ENCODE assay signal across 17 mouse cellular contexts in genomic region chr5:120983029-120983428, GRCm38 (mm10). TPM values are rescaled to one million over a fixed set of nuclear protein-coding genes. Genes with fewer than 3 reads are reported as not detected.
A peak's percentile ranks its signal among the peaks of the same experiment; 100 is the strongest.
DNase-seq lines count a peak whose midpoint lies in the region; ATAC-seq and TF ChIP-seq lines count a peak whose summit lies in the region.
"Had no signal": no experiment of that assay in that cellular context is flagged by ENCODE, and none has a peak within 500 bp of the region (broad histone marks: within the 10 kb centered on the region; RNA-seq: fewer than 3 reads in every experiment).

No protein-coding gene starts in this region.

- no peak overlapping the region for H3K27ac ChIP-seq in intestine, postnatal 0 days (ENCODE audit: low read depth, low read length)
- H3K27ac ChIP-seq in intestine, embryonic 16.5 days (ENCODE audit: low read length): no peak overlapping the region
- H3K27ac ChIP-seq in forebrain, embryonic 10.5 days: no peak overlapping the region
- H3K27ac ChIP-seq: embryonic facial prominence, embryonic 13.5 days; limb, embryonic 15.5 days; stomach, embryonic 15.5 days had no signal

- no peaks in the 10 kb centered on the region for H3K27me3 ChIP-seq in intestine, postnatal 0 days (replicated peaks; ENCODE audit: control insufficient read depth, insufficient read depth, low read length)
- no peaks in the 10 kb centered on the region for H3K27me3 ChIP-seq in intestine, embryonic 16.5 days (replicated peaks; ENCODE audit: control insufficient read depth, insufficient read depth, low read length)
- H3K27me3 ChIP-seq in forebrain, embryonic 10.5 days (ENCODE audit: poor library complexity, severe bottlenecking): no peaks in the 10 kb centered on the region
- H3K27me3 ChIP-seq: embryonic facial prominence, embryonic 13.5 days; limb, embryonic 15.5 days; stomach, embryonic 15.5 days had no signal

- no peak for ATAC-seq in intestine, postnatal 0 days
- no peak for ATAC-seq in intestine, embryonic 16.5 days
- ATAC-seq in erythroblast, adult 5-6 weeks (replicated peaks; ENCODE audit: low FRiP score, poor library complexity, severe bottlenecking): peak; percentile 64; the same call in 1 of the 2 replicates

- WGBS in intestine, postnatal 0 days: 82% methylated on average over 1 of the region's 1 CpGs
- WGBS in intestine, embryonic 16.5 days: 84% methylated on average over 1 of the region's 1 CpGs
- 74% methylated on average over 1 of the region's 1 CpGs for WGBS in forebrain, embryonic 10.5 days

- H3K4me2 ChIP-seq in intestine, postnatal 0 days (replicated peaks; ENCODE audit: low read depth): no peak overlapping the region
- no peak overlapping the region for H3K4me2 ChIP-seq in intestine, embryonic 16.5 days (ENCODE audit: low read depth, low read length)
- H3K4me2 ChIP-seq: embryonic facial prominence, embryonic 13.5 days; limb, embryonic 15.5 days; stomach, embryonic 15.5 days had no signal

- H3K9me3 ChIP-seq in intestine, postnatal 0 days (ENCODE audit: control insufficient read depth): no peaks in the 10 kb centered on the region
- H3K9me3 ChIP-seq in intestine, embryonic 16.5 days (ENCODE audit: control insufficient read depth, low read length): peaks cover 6% of the 10 kb centered on the region; the same call in 1 of the 2 replicates
- H3K9me3 ChIP-seq in forebrain, embryonic 10.5 days: peaks cover 15% of the 10 kb centered on the region; the same call in 1 of the 2 replicates
- H3K9me3 ChIP-seq: limb, embryonic 15.5 days; stomach, embryonic 15.5 days had no signal

- no peak overlapping the region for H3K4me3 ChIP-seq in intestine, postnatal 0 days (ENCODE audit: low read depth, low read length)
- no peak overlapping the region for H3K4me3 ChIP-seq in intestine, embryonic 16.5 days (ENCODE audit: low read length)
- no peak overlapping the region for H3K4me3 ChIP-seq in forebrain, embryonic 10.5 days
- H3K4me3 ChIP-seq: embryonic facial prominence, embryonic 13.5 days; limb, embryonic 15.5 days; stomach, embryonic 15.5 days had no signal

- DNase-seq in 416B (ENCODE audit: low read depth) (peak; percentile 39), ES-CJ7 (ENCODE audit: low read depth, low spot score) (peak; percentile 68)
- DNase-seq in forebrain, embryonic 10.5 days (ENCODE audit: extremely low spot score, low spot score): no peak
- no peak for DNase-seq in adrenal gland, postnatal 10 days
- DNase-seq: adrenal gland, postnatal 25 days; cerebellum, adult 9-10 months; heart, adult 11 months; kidney, adult 18-20 months; layer of hippocampus, postnatal 36 days; lung, postnatal 36 days; right cerebral cortex, postnatal 14 days had no signal

- TF ChIP-seq CTCF in intestine, postnatal 0 days (IDR thresholded peaks at IDR 0.05; ENCODE audit: low read depth): peak; percentile 55

- H3K36me3 ChIP-seq in intestine, postnatal 0 days (ENCODE audit: control insufficient read depth, insufficient read depth): no peaks in the 10 kb centered on the region
- H3K36me3 ChIP-seq in intestine, embryonic 16.5 days (ENCODE audit: control insufficient read depth, insufficient read depth, low read length): no peaks in the 10 kb centered on the region
- H3K36me3 ChIP-seq in forebrain, embryonic 10.5 days (replicated peaks): no peaks in the 10 kb centered on the region
- H3K36me3 ChIP-seq: embryonic facial prominence, embryonic 13.5 days; limb, embryonic 15.5 days; stomach, embryonic 15.5 days had no signal

- no peaks in the 10 kb centered on the region for H3K4me1 ChIP-seq in intestine, postnatal 0 days (replicated peaks; ENCODE audit: control insufficient read depth, insufficient read depth, low read length)
- no peaks in the 10 kb centered on the region for H3K4me1 ChIP-seq in intestine, embryonic 16.5 days (ENCODE audit: control insufficient read depth, insufficient read depth, low read length)
- H3K4me1 ChIP-seq in forebrain, embryonic 10.5 days: no peaks in the 10 kb centered on the region
- H3K4me1 ChIP-seq: embryonic facial prominence, embryonic 13.5 days; limb, embryonic 15.5 days; stomach, embryonic 15.5 days had no signal

- no peak overlapping the region for H3K9ac ChIP-seq in intestine, postnatal 0 days (ENCODE audit: low read depth, low read length)
- H3K9ac ChIP-seq in intestine, embryonic 16.5 days (ENCODE audit: low read depth, low read length): no peak overlapping the region
- H3K9ac ChIP-seq: embryonic facial prominence, embryonic 13.5 days; limb, embryonic 15.5 days; stomach, embryonic 15.5 days had no signal

RNA-seq across cellular contexts. Expression of gene Rph3a, which starts 26.9 kb away (rescaled TPM):
- 0.48 and 0.77 TPM in 2 replicates for polyA plus RNA-seq in intestine, postnatal 0 days (2015; fragmentation: Nextera tagmentation; extraction: Ambion mirVana)
- polyA plus RNA-seq in intestine, embryonic 16.5 days (2015; fragmentation: Nextera tagmentation; extraction: Ambion mirVana): 0.13 and 0.16 TPM in 2 replicates
- not detected in 2 replicates for total RNA-seq in erythroblast, adult 5-6 weeks (2015; ENCODE audit: low replicate concordance)
- not detected in 2 replicates for total RNA-seq in erythroblast, adult 5-6 weeks (2017; ENCODE audit: low replicate concordance)
- polyA plus RNA-seq in forebrain, embryonic 10.5 days (2016; fragmentation: Nextera tagmentation; extraction: Ambion mirVana): 0.25 and 0.60 TPM in 2 replicates
- 1 to 10 TPM; 1.7 to 3.4 TPM for total RNA-seq in adrenal gland, postnatal 10 days (2021)

Comparison
In these comparisons a context has a peak if more than half of its experiments do, and no peak if none do; other contexts are left out.
1. DNase-seq: peak in 416B (single experiment) and ES-CJ7 (single experiment); none in forebrain, embryonic 10.5 days (single experiment) and adrenal gland, postnatal 10 days (single experiment).